Mouse (Mus musculus) gastrocnemius, postnatal 4 days (tissue): Measurements from ENCODE around the gene Steap1. TPM values are rescaled to one million over a fixed set of nuclear protein-coding genes. Genes with fewer than 3 reads are reported as not detected.

Experiments used
- DNase-seq, 2 experiments: peaks; one replicate each; pipeline ENCODE4 v3.0.0; 2021 to 2022; ENCODE audit warnings: low spot score in 2 of 2, mixed read lengths in 2 of 2
- total RNA-seq, 2 experiments: library from RNA; stranded (reverse); gene quantifications; 2 replicates each; pipeline ENCODE4 v1.2.3; 2021

The Steap1 gene
- total RNA-seq, 2 experiments from 2014 or later = 0.76 to 0.80 TPM

DNA sequence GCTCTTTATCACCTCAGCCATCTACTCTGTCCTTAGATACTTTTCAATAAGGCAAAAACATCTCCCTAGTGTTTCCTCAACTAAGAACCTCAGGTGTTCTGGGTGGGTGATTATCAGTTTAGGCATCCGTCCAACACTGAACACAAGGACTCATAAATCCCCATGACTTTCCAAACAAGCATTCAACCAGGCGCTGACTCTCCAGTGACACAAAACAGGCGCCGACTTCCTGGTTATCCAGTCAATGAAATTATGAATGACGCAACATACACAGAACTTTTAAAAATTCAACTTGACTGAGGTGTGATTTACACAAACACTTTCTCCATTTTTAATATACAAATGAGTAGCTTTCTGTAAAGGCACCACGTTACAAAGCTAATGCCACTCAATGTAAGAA is 60.9 kb downstream of the Steap1 start:
- DNase-seq = no peak

GRCm38 (mm10) chr5:5686973-5687372 is 62.2 kb downstream of the Steap1 start:
- no peak for DNase-seq

Other genes starting within 250 kb of the Steap1 start
- 10 to 100 TPM; 12.2 to 12.4 TPM for gene Cldn12, start 234.4 kb downstream of the Steap1 start, total RNA-seq
- gene Gtpbp10, start 189.8 kb downstream of the Steap1 start, total RNA-seq = 1 to 10 TPM; 9.0 to 9.4 TPM
- under 1 TPM in 1 of 2 experiments, not detected in 1; 0.22 TPM for gene Gm8773, start 175.5 kb downstream of the Steap1 start, total RNA-seq
- gene Cfap69, start 85.1 kb downstream of the Steap1 start, total RNA-seq = 1 to 10 TPM in 1 of 2 experiments, under 1 TPM in 1; 0.74 to 1.6 TPM
- 1 to 10 TPM; 2.5 to 2.7 TPM for gene Steap2, start 54.7 kb downstream of the Steap1 start, total RNA-seq